Mouse (Mus musculus): ENCODE data around the gene Grm8.

GRCm38 (mm10) chr6:27913281-27913680 lies 221.7 kb downstream of the Grm8 start:
- TF ChIP-seq ETS1 (IDR thresholded peaks at IDR 0.05; ENCODE audit: low read depth, low read length) (no peak), RAD21 (IDR thresholded peaks at IDR 0.05; ENCODE audit: low read depth, low read length) (no peak)

Measured in MEL (cell line).